ENCODE assay signal across 34 mouse cellular contexts in genomic region chr10:3274065-3274464, GRCm38 (mm10). TPM values are rescaled to one million over a fixed set of nuclear protein-coding genes. Genes with fewer than 3 reads are reported as not detected.
DNase-seq lines count a peak whose midpoint lies in the region; ATAC-seq and TF ChIP-seq lines count a peak whose summit lies in the region.
"Had no signal": no experiment of that assay in that cellular context is flagged by ENCODE, and none has a peak within 500 bp of the region (broad histone marks: within the 10 kb centered on the region; RNA-seq: fewer than 3 reads in every experiment).

No protein-coding gene starts in this region.

- no peaks in the 10 kb centered on the region for H3K27me3 ChIP-seq in MEL (ENCODE audit: control insufficient read depth in 1 of 2, insufficient read depth in 2 of 2, low read length in 2 of 2)
- H3K27me3 ChIP-seq in stomach, postnatal 0 days (ENCODE audit: control insufficient read depth, insufficient read depth, low read length): no peaks in the 10 kb centered on the region
- H3K27me3 ChIP-seq: CH12.LX; embryonic facial prominence, embryonic 13.5 days; forebrain, embryonic 12.5 days; forebrain, embryonic 15.5 days; heart, embryonic 13.5 days; hindbrain, embryonic 12.5 days; hindbrain, embryonic 15.5 days had no signal

- TF ChIP-seq CTCF in MEL (IDR thresholded peaks at IDR 0.05 in 2 of 3, conservative IDR thresholded peaks at IDR 0.05 in 1 of 3; ENCODE audit: control insufficient read depth in 1 of 3, insufficient read depth in 1 of 3, low read depth in 2 of 3, low read length in 3 of 3, poor library complexity in 1 of 3, severe bottlenecking in 1 of 3): no peak
- no peak for TF ChIP-seq CTCF in stomach, postnatal 0 days (IDR thresholded peaks at IDR 0.05; ENCODE audit: low read depth)

- TF ChIP-seq POLR2A in MEL (IDR thresholded peaks at IDR 0.05; ENCODE audit: control insufficient read depth in 1 of 2, insufficient read depth in 1 of 2, low read depth in 1 of 2, low read length in 2 of 2, poor library complexity in 1 of 2): no peak

- H3K4me1 ChIP-seq in MEL (ENCODE audit: control insufficient read depth in 1 of 2, insufficient read depth in 2 of 2, low read length in 2 of 2): no peaks in the 10 kb centered on the region
- H3K4me1 ChIP-seq in stomach, postnatal 0 days (replicated peaks; ENCODE audit: control insufficient read depth, insufficient read depth): no peaks in the 10 kb centered on the region
- H3K4me1 ChIP-seq: embryonic facial prominence, embryonic 10.5 days; embryonic facial prominence, embryonic 13.5 days; forebrain, embryonic 12.5 days; forebrain, embryonic 15.5 days; heart, embryonic 10.5 days; heart, embryonic 13.5 days; hindbrain, embryonic 12.5 days; hindbrain, embryonic 15.5 days had no signal

- peak; percentile 43 for DNase-seq in MEL (ENCODE audit: low read depth, low spot score)
- no peak for DNase-seq in spleen, adult 18-20 months
- DNase-seq in thymus, postnatal 36 days: no peak
- DNase-seq in stomach, postnatal 0 days (ENCODE audit: low spot score): no peak
- DNase-seq: adrenal gland, adult 2 months; adrenal gland, postnatal 14 days; cerebellum, adult 18-20 months; cerebellum, adult 9-11 months; cerebellum, postnatal 25 days; embryo, embryonic 11 days; gastrocnemius, postnatal 25 days; heart, adult 2 months; heart, postnatal 14 days; heart, postnatal 4 days had no signal

- H3K27ac ChIP-seq in MEL (ENCODE audit: control insufficient read depth, low read depth, low read length): no peak overlapping the region
- H3K27ac ChIP-seq in stomach, postnatal 0 days (replicated peaks): no peak overlapping the region
- H3K27ac ChIP-seq: embryonic facial prominence, embryonic 10.5 days; embryonic facial prominence, embryonic 13.5 days; forebrain, embryonic 12.5 days; forebrain, embryonic 15.5 days; heart, adult 2 months; heart, embryonic 10.5 days; heart, embryonic 13.5 days; hindbrain, embryonic 12.5 days; hindbrain, embryonic 15.5 days had no signal

- H3K36me3 ChIP-seq in MEL (ENCODE audit: control insufficient read depth in 1 of 2, insufficient read depth in 2 of 2, low read length in 2 of 2): no peaks in the 10 kb centered on the region
- H3K36me3 ChIP-seq in stomach, postnatal 0 days (ENCODE audit: control insufficient read depth, insufficient read depth, low read length): no peaks in the 10 kb centered on the region
- H3K36me3 ChIP-seq: embryonic facial prominence, embryonic 10.5 days; embryonic facial prominence, embryonic 13.5 days; forebrain, embryonic 12.5 days; forebrain, embryonic 15.5 days; G1E; heart, embryonic 10.5 days; heart, embryonic 13.5 days; hindbrain, embryonic 12.5 days; hindbrain, embryonic 15.5 days had no signal

- no peaks in the 10 kb centered on the region for H3K9me3 ChIP-seq in MEL (replicated peaks; ENCODE audit: insufficient read depth, low read length)
- no peaks in the 10 kb centered on the region for H3K9me3 ChIP-seq in stomach, postnatal 0 days (ENCODE audit: control insufficient read depth, low read length)
- H3K9me3 ChIP-seq: embryonic facial prominence, embryonic 13.5 days; forebrain, embryonic 12.5 days; forebrain, embryonic 15.5 days; G1E; heart, embryonic 10.5 days; heart, embryonic 13.5 days; hindbrain, embryonic 12.5 days; hindbrain, embryonic 15.5 days had no signal

- WGBS in stomach, postnatal 0 days: 70% methylated on average over 3 of the region's 3 CpGs

- no peak for TF ChIP-seq RAD21 in MEL (IDR thresholded peaks at IDR 0.05; ENCODE audit: low read depth, low read length)

- no peak overlapping the region for H3K4me2 ChIP-seq in stomach, postnatal 0 days (replicated peaks; ENCODE audit: low read depth)
- H3K4me2 ChIP-seq: embryonic facial prominence, embryonic 13.5 days; forebrain, embryonic 12.5 days; forebrain, embryonic 15.5 days; heart, embryonic 13.5 days; hindbrain, embryonic 12.5 days; hindbrain, embryonic 15.5 days had no signal

- H3K9ac ChIP-seq in MEL (ENCODE audit: control insufficient read depth, low read depth, low read length, poor library complexity, severe bottlenecking): no peak overlapping the region
- H3K9ac ChIP-seq in stomach, postnatal 0 days (ENCODE audit: low read length): no peak overlapping the region
- H3K9ac ChIP-seq: embryonic facial prominence, embryonic 13.5 days; forebrain, embryonic 12.5 days; forebrain, embryonic 15.5 days; heart, embryonic 13.5 days; hindbrain, embryonic 12.5 days; hindbrain, embryonic 15.5 days had no signal

- TF ChIP-seq EP300 in MEL (IDR thresholded peaks at IDR 0.05; ENCODE audit: low read depth in 1 of 2, low read length in 2 of 2): no peak
- TF ChIP-seq EP300 in stomach, postnatal 0 days (optimal IDR thresholded peaks at IDR 0.05): no peak

- no peaks in the 10 kb centered on the region for H3K79me2 ChIP-seq in MEL (ENCODE audit: control insufficient read depth, insufficient read depth, low read length, poor library complexity)

- peak; percentile 82 for ATAC-seq in common myeloid progenitor, adult 5-6 weeks (replicated peaks; ENCODE audit: low read depth, poor library complexity, severe bottlenecking)
- peak; percentile 90 for ATAC-seq in megakaryocyte, adult 5-6 weeks (ENCODE audit: poor library complexity, severe bottlenecking)
- ATAC-seq in neutrophil, adult 5-6 weeks (ENCODE audit: extremely low read depth, insufficient number of reproducible peaks, low FRiP score, poor library complexity, severe bottlenecking): peak; percentile 84
- no peak for ATAC-seq in stomach, postnatal 0 days (ENCODE audit: low FRiP score, low TSS enrichment)
- ATAC-seq: forebrain, embryonic 15.5 days; inflammation-experienced regulatory T-cells, adult 6 months; intestine, embryonic 16.5 days had no signal

- H3K4me3 ChIP-seq in MEL (ENCODE audit: control insufficient read depth in 1 of 2, insufficient read depth in 1 of 2, low read depth in 2 of 2, low read length in 2 of 2): no peak overlapping the region
- H3K4me3 ChIP-seq in stomach, postnatal 0 days (ENCODE audit: low read depth, low read length): no peak overlapping the region
- H3K4me3 ChIP-seq: embryonic facial prominence, embryonic 10.5 days; embryonic facial prominence, embryonic 13.5 days; erythroblast, embryonic 14.5 days; forebrain, embryonic 12.5 days; forebrain, embryonic 15.5 days; heart, adult 2 months; heart, embryonic 10.5 days; heart, embryonic 13.5 days; hindbrain, embryonic 12.5 days; hindbrain, embryonic 15.5 days had no signal

TF ChIP-seq in MEL, 35 proteins besides CTCF, POLR2A, EP300 and RAD21:
- TF ChIP-seq SIN3A (IDR thresholded peaks at IDR 0.05; ENCODE audit: low read length): no peak
- TF ChIP-seq CHD1 (IDR thresholded peaks at IDR 0.05; ENCODE audit: low read depth, low read length): no peak
- no peak for TF ChIP-seq ZKSCAN1 (IDR thresholded peaks at IDR 0.05; ENCODE audit: low read depth, low read length)
- TF ChIP-seq USF1 (IDR thresholded peaks at IDR 0.05; ENCODE audit: low read depth, low read length): no peak
- TF ChIP-seq MYB (IDR thresholded peaks at IDR 0.05; ENCODE audit: low read depth, low read length): no peak
- no peak for TF ChIP-seq NELFE (IDR thresholded peaks at IDR 0.05; ENCODE audit: low read depth, low read length)
- no peak for TF ChIP-seq E2F4 (IDR thresholded peaks at IDR 0.05; ENCODE audit: borderline replicate concordance, low read depth, low read length)
- TF ChIP-seq ZNF384 (IDR thresholded peaks at IDR 0.05; ENCODE audit: low read depth, low read length): no peak
- TF ChIP-seq MEF2A (IDR thresholded peaks at IDR 0.05; ENCODE audit: extremely low read depth, insufficient replicate concordance, low read depth, low read length, poor library complexity, severe bottlenecking): no peak
- TF ChIP-seq ZC3H11A (IDR thresholded peaks at IDR 0.05; ENCODE audit: low read depth, low read length): no peak
- no peak for TF ChIP-seq MAFK (IDR thresholded peaks at IDR 0.05; ENCODE audit: borderline replicate concordance, low read depth, low read length)
- no peak for TF ChIP-seq MYC (IDR thresholded peaks at IDR 0.05; ENCODE audit: low read depth, low read length)
- TF ChIP-seq ETS1 (IDR thresholded peaks at IDR 0.05; ENCODE audit: low read depth, low read length): no peak
- TF ChIP-seq ZMIZ1 (IDR thresholded peaks at IDR 0.05; ENCODE audit: low read depth, low read length): no peak

RNA-seq across cellular contexts. Expression of gene H60c, which starts 6.5 kb away (rescaled TPM):
- not detected in 2 replicates for total RNA-seq in MEL (2012; rRNA removed)
- not detected for polyA plus RNA-seq in MEL (2012; ENCODE audit: insufficient read depth in 1 of 2, insufficient read length in 2 of 2, low read depth in 1 of 2, low replicate concordance in 2 of 2, missing spikeins in 1 of 2)
- total RNA-seq in common myeloid progenitor, adult 5-6 weeks (2017): not detected in 2 replicates
- total RNA-seq in megakaryocyte, adult 5-6 weeks (2015): not detected in 2 replicates
- not detected in 2 replicates for total RNA-seq in megakaryocyte, adult 5-6 weeks (2017)
- total RNA-seq in neutrophil, adult 5-6 weeks (2017): 0.35 and 1.1 TPM in 2 replicates
- 3.1 and 5.7 TPM in 2 replicates for polyA plus RNA-seq in stomach, postnatal 0 days (2015; fragmentation: Nextera tagmentation; extraction: Ambion mirVana)
- total RNA-seq: adrenal gland, adult 2 months; adrenal gland, postnatal 14 days; CH12.LX; gastrocnemius, adult 8-10 months; gastrocnemius, postnatal 25 days; heart, adult 2 months; heart, postnatal 14 days; heart, postnatal 4 days had no signal
- polyA plus RNA-seq: adrenal gland, adult 2 months; cortical plate, adult 2 months; embryonic facial prominence, embryonic 10.5 days; erythroblast, embryonic 14.5 days; forebrain, embryonic 12.5 days; forebrain, embryonic 15.5 days; G1E; gonadal fat pad, adult 2 months; heart, adult 2 months; heart, embryonic 10.5 days; heart, embryonic 13.5 days; heart, embryonic 16.5 days; hindbrain, embryonic 12.5 days; hindbrain, embryonic 15.5 days; inflammation-experienced regulatory T-cells, adult 6 months had no signal
